Mouse (Mus musculus) olfactory bulb, adult 2 months (tissue): ENCODE measurements around the gene Opcml. TPM values are rescaled to one million over a fixed set of nuclear protein-coding genes. Genes with fewer than 3 reads are reported as not detected.

Experiments
- H3K27ac ChIP-seq: fragments of 200-500 bp; 2 replicates; pipeline ENCODE4 v1.5.1; 2012; ENCODE audit warnings: low read depth, low read length; ENCODE audit not compliant: insufficient read depth
- H3K4me1 ChIP-seq: fragments of 200-500 bp; 2 replicates; pipeline ENCODE4 v1.6.1; 2012; ENCODE audit warnings: low read length; ENCODE audit not compliant: control insufficient read depth, insufficient read depth
- H3K4me3 ChIP-seq: fragments of 200-500 bp; 2 replicates; pipeline ENCODE4 v1.5.1; 2012; ENCODE audit warnings: mild to moderate bottlenecking, low read depth, low read length, moderate library complexity; ENCODE audit not compliant: insufficient read depth
- CTCF ChIP-seq: fragments of 200-500 bp; IDR thresholded peaks from 2 replicates; pipeline ENCODE4 v1.5.1; 2012; ENCODE audit warnings: low read depth, mild to moderate bottlenecking, low read length, moderate library complexity; ENCODE audit not compliant: insufficient read depth
- POLR2A ChIP-seq: fragments of 200-500 bp; IDR thresholded peaks from 2 replicates; pipeline ENCODE4 v1.6.1; 2012; ENCODE audit warnings: mild to moderate bottlenecking, low read depth, low read length, moderate library complexity; ENCODE audit not compliant: insufficient read depth
- WGBS: fragments of 180-500 bp; shearing (Covaris S2); methylation state at CpG from one replicate; pipeline ENCODE4 v1.1.7; 2018; 5-methylcytosine and 5-hydroxymethylcytosine counted together
- polyA plus RNA-seq: library from polyadenylated mRNA; stranded (reverse); fragments of >200 nt; gene quantifications from 2 replicates; pipeline ENCODE4 v1.2.4, GENCODE M21; 2012; ENCODE audit warnings: low replicate concordance; ENCODE audit not compliant: missing spikeins, insufficient read depth, insufficient read length

Opcml gene
- polyA plus RNA-seq, 1 experiment: not detected

GRCm38 (mm10) chr9:28806666-28807065, 1016.1 kb downstream of the Opcml start:
- Histone ChIP-seq H3K4me1 (no peaks in the 10 kb centered on the region), H3K4me3 (no peak overlapping the region), H3K27ac (no peak overlapping the region)
- no peak for TF ChIP-seq POLR2A
- TF ChIP-seq CTCF: no peak

GRCm38 (mm10) chr9:28822060-28822459, 1031.5 kb downstream of the Opcml start:
- no peak overlapping the region for H3K4me3 ChIP-seq
- 0 out of 2 replicates have a peak, but pooled peaks cover 2% of the 10 kb centered on the region for H3K4me1 ChIP-seq
- WGBS: 94% methylated on average over 3 of the region's 3 CpGs
- H3K27ac ChIP-seq: no peak overlapping the region
- TF ChIP-seq POLR2A (no peak), CTCF (no peak)

- H3K27ac ChIP-seq: no peak overlapping the region
- WGBS: 78% methylated on average over 5 of the region's 5 CpGs
- no peak overlapping the region for H3K4me3 ChIP-seq
- TF ChIP-seq CTCF: no peak
- no peak for TF ChIP-seq POLR2A
- H3K4me1 ChIP-seq: 0 out of 2 replicates have a peak, but pooled peaks cover 2% of the 10 kb centered on the region
Observed at GRCm38 (mm10) chr9:28822466-28822865, 1031.9 kb downstream of the Opcml start.

- no peak overlapping the region for H3K27ac ChIP-seq
- 0 out of 2 replicates have a peak, but pooled peaks cover 2% of the 10 kb centered on the region for H3K4me1 ChIP-seq
- no peak for TF ChIP-seq POLR2A
- TF ChIP-seq CTCF: no peak
- no peak overlapping the region for H3K4me3 ChIP-seq
- WGBS: 65% methylated on average over 2 of the region's 2 CpGs
Observed at GRCm38 (mm10) chr9:28825821-28826220, 1035.2 kb downstream of the Opcml start.

- TF ChIP-seq POLR2A (no peak), CTCF (no peak)
- WGBS: 8% methylated on average over 2 of the region's 2 CpGs
Observed at GRCm38 (mm10) chr9:28845961-28846570, 1055.5 kb downstream of the Opcml start.

GRCm38 (mm10) chr9:28855826-28856225, 1065.3 kb downstream of the Opcml start:
- H3K27ac ChIP-seq: no peak overlapping the region; the same call in 1 of the 2 replicates

More at GRCm38 (mm10) chr9:28845961-28846570, 1055.5 kb downstream of the Opcml start:
- Histone ChIP-seq H3K4me3 (no peak overlapping the region), H3K4me1 (peaks cover 6% of the 10 kb centered on the region), H3K27ac (peak overlapping the region; percentile 90)

GRCm38 (mm10) chr9:28861983-28862382, 1071.4 kb downstream of the Opcml start:
- TF ChIP-seq POLR2A: no peak
- 32% methylated on average over 4 of the region's 4 CpGs for WGBS
- H3K4me3 ChIP-seq: no peak overlapping the region

More at GRCm38 (mm10) chr9:28855826-28856225, 1065.3 kb downstream of the Opcml start:
- 0 out of 2 replicates have a peak, but pooled peaks cover 4% of the 10 kb centered on the region for H3K4me1 ChIP-seq
- no peak overlapping the region for H3K4me3 ChIP-seq
- TF ChIP-seq CTCF (no peak), POLR2A (no peak)
- 32% methylated on average over 7 of the region's 7 CpGs for WGBS

GRCm38 (mm10) chr9:28867256-28867655, 1076.7 kb downstream of the Opcml start:
- Histone ChIP-seq H3K4me3 (no peak overlapping the region), H3K4me1 (peaks cover 9% of the 10 kb centered on the region), H3K27ac (peak overlapping the region; percentile 68)
- TF ChIP-seq POLR2A (no peak), CTCF (no peak)
- 28% methylated on average over 3 of the region's 3 CpGs for WGBS

More at GRCm38 (mm10) chr9:28861983-28862382, 1071.4 kb downstream of the Opcml start:
- Histone ChIP-seq H3K27ac (no peak overlapping the region), H3K4me1 (peaks cover 5% of the 10 kb centered on the region)

GRCm38 (mm10) chr9:28870478-28870877, 1079.9 kb downstream of the Opcml start:
- Histone ChIP-seq H3K27ac (no peak overlapping the region), H3K4me3 (no peak overlapping the region), H3K4me1 (peaks cover 9% of the 10 kb centered on the region)
- 86% methylated on average over 1 of the region's 1 CpGs for WGBS
- TF ChIP-seq POLR2A (no peak), CTCF (no peak)

GRCm38 (mm10) chr9:28882566-28882965, 1092.0 kb downstream of the Opcml start:
- TF ChIP-seq CTCF: no peak
- TF ChIP-seq POLR2A: no peak
- 55% methylated on average over 1 of the region's 1 CpGs for WGBS
- Histone ChIP-seq H3K27ac (no peak overlapping the region), H3K4me1 (no peaks in the 10 kb centered on the region), H3K4me3 (no peak overlapping the region)
